Mouse (Mus musculus): ENCODE results near the gene Pga5. TPM values are rescaled to one million over a fixed set of nuclear protein-coding genes. Genes with fewer than 3 reads are reported as not detected.

The Pga5 gene
- total RNA-seq, 2 experiments from 2014 or later: not detected

DNA sequence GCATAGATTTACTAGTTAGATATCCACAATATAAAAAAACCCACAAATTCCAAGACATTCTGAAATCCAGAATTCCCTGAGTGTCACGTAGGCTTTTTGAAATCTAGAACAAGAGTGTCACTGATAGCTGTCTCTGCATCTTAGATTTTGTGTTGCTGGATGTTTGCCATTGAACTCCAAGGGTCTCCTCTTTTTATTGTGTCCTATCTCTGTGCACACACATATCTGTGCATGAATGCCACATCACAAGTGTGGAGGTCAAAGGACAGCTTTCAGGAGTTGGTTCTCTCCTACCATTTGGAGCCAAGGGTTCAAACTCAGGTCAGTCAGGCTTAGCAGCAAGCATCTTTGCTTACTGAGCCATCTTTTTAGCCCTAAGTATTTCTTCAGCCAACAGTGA is 30.0 kb upstream of the Pga5 start:
- no peak for DNase-seq (ENCODE audit: low spot score in 2 of 2)
- intact Hi-C loops (cut with DNase I): no loop called here

DNA sequence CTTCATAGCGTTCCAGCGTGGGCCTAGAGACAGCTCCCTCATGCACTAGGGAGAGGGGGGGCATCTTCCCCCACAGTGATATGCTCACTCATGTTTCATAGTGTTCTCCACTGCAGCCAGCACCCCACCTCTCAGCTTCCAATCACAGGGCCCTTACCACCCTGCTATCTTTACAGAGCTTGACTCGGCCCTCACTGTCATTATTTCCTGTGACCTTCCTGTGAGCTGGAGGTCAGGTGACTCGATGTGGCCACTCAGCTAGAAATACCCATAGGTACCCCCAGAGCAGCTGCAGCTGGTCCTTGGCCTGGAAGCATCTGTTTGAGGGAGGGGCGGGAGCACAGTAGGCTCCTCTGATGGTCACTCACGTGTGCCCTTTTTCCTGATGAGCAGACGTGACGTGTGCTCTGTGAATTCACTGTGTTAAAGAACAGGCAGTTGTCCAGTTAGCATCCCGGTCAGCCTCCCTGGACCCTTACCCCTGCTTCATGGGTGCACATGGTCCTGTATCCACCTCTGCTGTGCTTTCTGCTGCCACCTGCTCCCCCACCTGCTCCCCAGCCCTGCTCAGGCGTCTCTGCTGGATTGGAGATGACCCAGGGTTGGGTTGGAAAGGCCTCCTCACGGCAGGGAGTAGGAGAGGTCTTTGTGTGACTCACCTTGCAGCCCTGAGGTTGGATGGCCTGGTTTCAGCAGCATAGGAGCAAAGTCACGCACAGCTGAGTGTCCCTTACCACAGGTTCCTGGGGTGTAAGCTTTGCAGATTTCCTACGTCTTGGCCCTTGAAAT is 29.4 kb upstream of the Pga5 start:
- intact Hi-C loops (cut with DNase I): no loop called here
- no peak for DNase-seq (ENCODE audit: low spot score in 2 of 2)

DNA sequence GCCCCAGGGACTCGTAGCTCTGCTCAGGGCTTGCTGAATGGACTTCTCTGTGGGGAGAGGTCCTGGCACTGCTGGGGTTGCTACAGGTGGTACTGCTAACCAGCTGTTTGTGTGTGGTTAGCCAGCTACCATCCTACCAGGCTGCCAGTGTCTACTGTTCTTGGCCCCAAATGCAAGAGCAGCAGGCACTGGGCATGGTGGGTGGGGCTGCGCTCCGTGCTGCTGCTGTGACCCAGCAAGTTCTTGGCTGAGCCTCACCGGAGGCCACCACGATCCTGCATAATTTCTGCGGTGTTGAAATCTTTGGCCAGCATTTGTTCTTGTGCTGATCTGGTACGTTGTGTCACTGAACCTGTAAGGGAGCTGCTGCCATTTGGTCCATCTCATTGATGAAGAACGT is 25.6 kb upstream of the Pga5 start:
- intact Hi-C loops (cut with DNase I): no loop called here
- no peak for DNase-seq (ENCODE audit: low spot score in 2 of 2)

DNA sequence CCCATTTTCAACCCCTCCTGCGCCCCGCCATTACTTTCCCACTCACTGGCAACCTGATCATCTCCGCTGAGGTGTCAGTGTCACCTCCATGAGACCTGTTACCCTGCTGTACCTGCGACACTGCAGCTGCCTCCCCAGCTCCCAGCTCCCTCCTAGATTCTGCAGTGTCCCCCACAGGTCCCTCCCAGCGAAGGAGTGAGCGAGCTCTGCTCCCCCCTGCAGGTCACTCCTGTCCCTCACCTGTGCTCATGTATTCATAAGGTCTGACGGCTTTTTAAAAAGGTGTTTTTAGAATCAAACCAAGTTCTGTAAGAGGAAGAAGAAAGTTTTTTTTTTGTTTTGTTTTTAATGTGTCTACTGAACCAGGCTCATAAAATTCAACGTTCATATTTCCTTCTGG is 24.3 kb upstream of the Pga5 start:
- intact Hi-C loops (cut with DNase I): no loop called here
- DNase-seq (ENCODE audit: low spot score in 2 of 2): no peak

DNA sequence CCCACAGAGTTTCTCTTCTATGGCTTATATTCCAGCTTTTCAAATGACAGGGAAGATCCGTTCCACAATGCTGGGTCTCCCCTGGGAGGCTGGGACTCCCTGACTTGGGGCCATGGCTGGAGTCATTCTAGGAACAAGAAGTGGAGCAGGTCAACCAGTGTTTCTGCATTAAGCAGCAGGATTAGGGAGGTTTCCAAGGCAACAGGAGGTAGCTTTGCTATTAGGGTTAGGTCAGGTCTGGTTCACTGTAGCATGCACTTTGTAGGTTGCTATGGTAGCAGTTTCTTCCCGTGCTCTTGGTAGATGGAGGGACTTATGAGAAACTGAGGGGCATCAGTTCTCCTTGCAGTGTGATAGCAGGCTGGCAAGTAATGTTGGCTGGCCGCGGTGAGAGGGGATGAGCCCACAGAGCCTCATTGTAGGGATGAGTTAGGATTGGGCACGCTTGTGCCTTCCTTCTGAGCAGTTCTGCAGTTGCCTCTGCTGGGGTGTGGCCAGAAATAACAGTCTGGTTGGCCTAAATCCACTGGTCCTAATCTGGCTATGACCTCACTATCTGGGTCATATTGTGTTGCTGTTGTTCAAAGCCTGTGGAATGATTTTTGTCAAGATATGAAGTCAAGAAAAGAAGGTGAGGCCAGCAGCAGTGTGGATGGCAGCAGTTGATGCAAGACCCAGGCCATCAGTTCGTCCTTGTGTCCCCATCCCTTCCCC is 23.3 kb upstream of the Pga5 start:
- DNase-seq (ENCODE audit: low spot score in 2 of 2): no peak
- intact Hi-C loops (cut with DNase I): no loop called here

DNA sequence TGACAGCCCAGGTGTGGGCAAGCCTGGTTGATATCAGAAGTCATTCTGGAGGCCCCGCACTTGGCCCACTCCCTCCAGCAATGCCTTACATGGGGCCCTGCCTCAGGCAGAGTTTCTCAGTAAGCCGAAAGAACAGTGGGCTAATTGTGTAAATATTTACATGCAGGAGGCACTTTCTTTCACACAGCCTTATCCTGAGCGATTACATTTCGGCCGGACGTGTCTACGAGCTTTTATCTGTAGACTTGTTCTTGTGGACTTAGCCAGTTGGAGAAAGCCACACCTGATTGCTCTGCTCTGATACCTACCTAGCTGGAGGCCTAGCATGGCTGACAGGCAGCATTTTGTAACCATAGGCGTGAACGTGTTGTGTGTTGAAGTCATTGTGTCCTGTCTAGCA is 22.0 kb upstream of the Pga5 start:
- no peak for DNase-seq (ENCODE audit: low spot score in 2 of 2)
- intact Hi-C loops (cut with DNase I): no loop called here

DNA sequence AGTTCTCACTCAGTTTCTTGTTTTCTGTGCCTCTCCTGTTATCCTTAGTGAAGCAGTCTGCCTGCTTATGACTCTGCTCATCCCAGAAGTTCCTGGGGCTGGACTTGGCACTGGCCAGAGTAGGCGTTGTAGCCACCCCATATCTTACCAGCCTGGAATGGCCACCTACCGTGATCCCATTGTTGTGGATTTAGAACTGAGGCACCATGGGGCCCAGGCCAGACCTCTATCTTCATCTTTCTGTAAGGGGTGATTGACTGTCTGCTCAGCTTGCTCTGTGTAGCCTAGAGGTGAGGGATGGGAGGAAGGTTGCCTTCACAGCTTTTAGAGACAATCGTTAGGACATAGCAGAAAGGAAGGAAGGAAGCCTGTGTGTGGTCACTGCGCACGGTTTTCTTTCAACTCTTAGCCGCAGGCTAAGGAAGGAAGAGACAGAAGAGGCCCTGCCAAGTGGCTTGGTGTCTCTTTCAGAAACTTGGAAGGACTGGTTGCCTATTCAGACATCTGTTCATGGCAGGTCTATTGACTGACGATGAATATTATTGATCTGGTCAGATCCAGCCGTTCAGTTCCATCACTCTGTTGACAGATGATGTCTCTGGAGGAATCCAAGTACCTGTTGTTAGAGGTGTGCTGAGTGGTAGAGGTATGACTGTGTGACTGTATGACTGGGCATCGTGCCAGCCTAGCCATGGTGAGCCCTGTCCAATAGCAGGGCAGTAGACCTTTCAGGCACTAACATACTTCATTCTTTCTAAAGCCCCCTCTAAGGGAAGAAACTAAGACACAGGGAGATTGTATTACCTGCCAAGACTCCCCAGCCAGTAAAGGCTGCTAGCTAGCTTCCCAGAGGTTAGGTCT is 20.5 kb upstream of the Pga5 start:
- intact Hi-C loops (cut with DNase I): no loop called here
- no peak for DNase-seq (ENCODE audit: low spot score in 2 of 2)

DNA sequence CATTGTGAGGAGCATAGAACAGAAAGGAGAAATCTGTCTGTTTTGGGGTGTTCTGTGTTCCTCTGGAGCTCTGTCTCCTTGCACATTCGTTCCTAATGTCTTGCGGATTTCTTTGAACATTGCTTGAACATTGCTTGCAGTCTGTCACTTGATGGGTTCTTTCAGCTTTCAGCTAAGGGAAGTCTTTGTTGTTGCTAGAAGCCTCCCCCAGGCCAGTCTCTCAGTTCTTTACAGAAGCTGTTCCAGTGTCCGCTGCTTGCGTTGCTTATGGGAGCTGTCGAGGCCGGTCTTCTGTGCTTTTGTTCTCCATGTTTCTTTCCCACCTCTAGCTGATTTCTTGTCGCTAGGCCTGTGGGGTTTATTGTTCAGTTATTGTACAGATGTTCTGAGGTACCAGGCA is 17.9 kb upstream of the Pga5 start:
- intact Hi-C loops (cut with DNase I): no loop called here
- DNase-seq (ENCODE audit: low spot score in 2 of 2): no peak

DNA sequence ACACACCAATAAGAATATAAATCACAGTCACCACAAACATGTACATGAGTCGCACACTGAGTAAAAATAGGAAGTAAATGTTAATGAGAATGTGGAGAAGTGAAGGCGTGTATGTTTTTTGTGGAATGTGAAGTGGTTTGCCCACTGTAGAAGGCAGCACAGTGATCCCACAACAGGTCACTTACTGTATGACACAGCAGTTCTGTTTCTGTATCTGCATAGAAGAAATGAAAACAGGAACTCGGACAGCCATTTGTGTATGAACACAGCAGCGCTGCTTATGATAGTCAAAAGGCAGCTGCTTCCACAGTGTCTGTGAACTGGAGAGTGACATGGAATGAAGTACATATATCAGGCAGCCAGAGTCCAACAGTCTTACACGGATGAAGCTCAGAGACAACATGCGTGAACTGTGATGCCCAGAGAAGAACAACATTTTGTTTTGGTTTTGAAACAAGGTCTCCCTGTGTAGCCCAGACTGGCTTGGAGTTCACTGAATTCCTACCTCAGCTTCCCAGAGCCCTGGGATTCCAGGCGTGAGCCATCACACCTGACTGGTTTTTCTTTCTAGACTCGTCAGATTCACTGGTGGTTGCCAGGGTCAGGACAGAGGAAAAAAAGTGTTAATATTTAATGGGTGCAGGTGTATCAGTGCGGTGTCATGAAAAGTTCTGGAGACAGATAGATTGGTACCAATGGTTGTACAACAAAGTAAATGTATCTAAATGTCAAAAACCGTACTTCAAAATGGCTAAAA is 16.2 kb upstream of the Pga5 start:
- DNase-seq (ENCODE audit: low spot score in 2 of 2): no peak
- intact Hi-C loops (cut with DNase I): no loop called here

DNA sequence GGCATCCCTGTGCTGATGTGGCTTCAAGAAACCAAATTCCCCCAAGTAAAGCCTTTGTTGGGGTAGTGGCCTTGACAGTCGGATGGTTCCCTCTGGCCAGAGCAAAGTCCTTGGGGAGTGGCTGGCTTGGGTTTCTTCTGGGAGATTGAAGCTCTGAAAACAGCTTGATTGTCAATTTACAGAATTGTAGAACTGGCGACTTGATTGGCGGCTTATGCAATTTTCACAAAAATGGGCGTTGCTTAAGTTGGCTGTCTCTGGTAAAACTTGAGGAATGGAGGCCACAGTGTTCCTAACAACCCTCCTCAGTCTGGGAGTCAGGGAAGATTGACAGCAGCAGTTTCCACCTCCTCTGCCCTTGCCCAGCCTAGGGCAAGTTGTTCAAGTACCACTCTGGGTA is 14.5 kb upstream of the Pga5 start:
- intact Hi-C loops (cut with DNase I): no loop called here

DNA sequence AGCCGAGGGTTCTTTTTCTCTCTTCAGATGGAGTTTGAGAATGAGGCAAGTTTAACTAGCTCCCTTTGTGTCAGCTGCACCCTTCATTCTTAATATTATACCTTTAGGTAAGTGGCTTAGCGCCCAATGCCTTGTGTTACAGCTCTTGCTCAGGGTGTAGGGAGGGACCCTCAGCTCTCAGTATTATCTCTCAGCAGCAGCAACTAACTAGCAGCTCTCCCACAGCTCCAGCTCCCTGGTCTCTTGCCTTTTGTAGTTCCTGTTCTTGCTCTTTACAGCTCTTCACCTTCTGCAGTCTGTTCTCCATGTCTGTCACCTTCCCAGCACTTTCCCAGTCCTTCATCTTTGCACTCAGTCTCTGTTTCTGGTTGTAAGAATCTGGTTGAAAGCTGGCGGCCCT is 13.8 kb upstream of the Pga5 start:
- intact Hi-C loops (cut with DNase I): no loop called here
- no peak for DNase-seq (ENCODE audit: low spot score in 2 of 2)

More for the DNA sequence above, 14.5 kb upstream of the Pga5 start:
- no peak for DNase-seq (ENCODE audit: low spot score in 2 of 2)

DNA sequence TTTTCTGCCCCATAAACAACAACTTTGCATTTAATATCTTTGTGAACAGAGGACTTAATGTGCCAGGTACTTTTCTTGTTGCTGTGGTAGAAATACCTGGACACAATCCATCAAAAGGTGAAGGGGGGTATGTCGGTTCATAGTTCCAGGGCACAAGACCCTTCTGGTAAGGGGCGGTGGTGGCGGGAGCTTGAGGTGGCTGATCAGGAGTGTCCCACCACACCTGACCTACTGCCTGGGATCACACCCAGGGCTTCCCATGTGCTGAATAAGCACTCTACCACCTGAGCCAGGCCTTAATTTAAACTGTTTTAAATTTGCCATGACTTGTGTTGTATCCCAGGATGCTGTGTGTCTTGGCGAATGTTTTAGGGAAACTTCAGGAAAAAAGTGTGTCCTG is 13.2 kb upstream of the Pga5 start:
- DNase-seq (ENCODE audit: low spot score in 2 of 2): no peak
- intact Hi-C loops (cut with DNase I): no loop called here

DNA sequence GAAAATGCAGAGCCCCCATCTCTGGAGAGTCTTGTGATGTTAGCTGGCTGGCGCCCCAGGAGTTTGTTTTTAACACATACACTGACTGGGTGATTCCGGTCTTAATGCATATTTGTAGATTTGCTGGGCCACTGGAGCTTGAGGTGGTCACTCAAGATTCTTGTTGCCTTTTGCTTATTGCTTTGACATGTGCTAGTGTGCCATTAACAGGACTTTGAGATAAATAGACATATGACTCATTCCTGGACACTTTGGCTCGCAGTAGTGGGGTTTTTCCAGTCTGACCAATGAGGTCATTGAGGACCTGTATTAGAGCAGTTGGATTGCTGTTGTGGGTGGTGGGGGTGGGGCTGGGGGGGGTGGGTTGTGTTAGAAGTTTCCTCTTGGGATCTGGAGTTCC is 12.5 kb upstream of the Pga5 start:
- no peak for DNase-seq (ENCODE audit: low spot score in 2 of 2)
- intact Hi-C loops (cut with DNase I): no loop called here

DNA sequence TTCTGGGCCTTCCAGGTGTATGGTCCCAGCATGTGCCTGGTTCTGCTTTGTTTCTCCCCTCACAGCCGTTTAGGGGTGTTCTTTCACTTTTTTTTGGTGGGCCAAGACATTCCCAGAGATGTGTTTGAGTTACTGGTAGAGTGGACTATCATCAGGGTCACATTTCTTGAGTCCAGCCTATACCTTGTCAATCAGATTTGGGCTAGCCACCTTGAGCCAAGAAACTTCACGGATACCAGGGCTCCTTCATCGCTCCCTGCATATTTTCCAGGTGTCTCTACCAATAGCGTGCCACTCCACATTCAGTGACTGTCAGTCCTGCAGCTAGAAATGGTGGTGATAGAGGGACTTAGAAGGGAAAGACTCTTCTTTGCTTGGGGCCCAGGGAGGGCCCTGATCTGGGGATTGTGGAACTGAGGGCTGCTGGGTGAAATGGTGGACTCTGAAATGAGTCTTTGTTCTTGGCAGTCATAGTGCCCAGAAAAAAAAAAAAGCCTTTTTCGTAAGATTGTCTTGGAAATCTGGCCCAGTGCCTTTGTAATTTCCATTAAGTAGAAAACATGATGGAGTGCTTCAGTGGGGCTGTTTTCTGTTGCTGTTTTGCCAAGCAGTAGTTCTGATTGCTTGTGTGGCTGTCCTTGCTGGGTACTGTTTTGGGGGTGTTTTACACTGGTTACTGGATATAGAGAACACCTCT is 11.7 kb upstream of the Pga5 start:
- intact Hi-C loops (cut with DNase I): loop anchor here (1.0 kb wide), 1 partner anchor 20 kb away; no protein-coding TSS in a partner anchor
- no peak for DNase-seq (ENCODE audit: low spot score in 2 of 2)

DNA sequence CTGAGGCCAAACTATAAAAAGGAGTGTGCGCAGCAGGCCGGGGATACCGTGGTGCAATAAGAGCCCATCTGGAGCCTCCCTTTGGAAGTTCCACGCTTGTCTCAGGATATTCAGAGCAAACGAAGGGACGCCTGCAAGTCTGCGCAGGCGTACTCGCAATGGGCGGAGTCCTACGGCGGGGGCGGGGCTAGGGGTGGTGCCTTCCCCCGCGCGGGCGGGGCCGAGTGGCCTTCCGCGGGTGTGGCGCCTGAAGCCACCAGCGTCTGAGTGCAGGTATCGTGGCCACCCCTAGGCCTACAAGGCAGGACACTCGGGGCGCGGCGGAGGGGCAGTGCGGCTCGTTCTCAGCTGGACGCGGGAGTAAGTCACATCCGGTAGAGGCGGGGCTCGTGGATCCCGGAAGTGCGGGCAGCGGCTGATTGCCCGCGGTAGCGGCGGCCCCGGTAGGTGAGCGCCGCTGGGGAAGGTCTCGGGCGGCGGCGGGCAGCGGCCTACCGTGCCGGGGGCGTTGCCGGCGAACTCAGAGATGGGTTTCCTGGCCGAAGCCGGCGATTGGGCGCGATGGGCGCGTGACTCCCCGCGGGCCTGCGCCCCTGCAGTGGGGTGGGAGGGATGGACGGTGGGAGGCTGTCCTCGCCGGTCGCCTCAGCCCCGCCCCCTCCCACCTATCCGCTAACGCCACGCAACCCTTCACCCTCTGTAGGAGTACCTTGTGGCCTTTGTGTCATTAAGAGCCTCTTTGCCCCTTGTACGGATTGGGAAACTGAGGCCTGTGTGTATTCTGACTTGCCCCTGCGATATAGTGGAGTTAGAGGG is 10.9 kb upstream of the Pga5 start, which contains the start of gene Vps37c:
Gene Vps37c, plus strand, starts transcription at position 199 of the 816 bp plus-strand sequence.
- intact Hi-C loops (cut with DNase I): loop anchor here (1.0 kb wide), 1 partner anchor 21 kb away; no protein-coding TSS in a partner anchor
- peak; percentile 91 to 95 for DNase-seq (ENCODE audit: low spot score in 2 of 2)

DNA sequence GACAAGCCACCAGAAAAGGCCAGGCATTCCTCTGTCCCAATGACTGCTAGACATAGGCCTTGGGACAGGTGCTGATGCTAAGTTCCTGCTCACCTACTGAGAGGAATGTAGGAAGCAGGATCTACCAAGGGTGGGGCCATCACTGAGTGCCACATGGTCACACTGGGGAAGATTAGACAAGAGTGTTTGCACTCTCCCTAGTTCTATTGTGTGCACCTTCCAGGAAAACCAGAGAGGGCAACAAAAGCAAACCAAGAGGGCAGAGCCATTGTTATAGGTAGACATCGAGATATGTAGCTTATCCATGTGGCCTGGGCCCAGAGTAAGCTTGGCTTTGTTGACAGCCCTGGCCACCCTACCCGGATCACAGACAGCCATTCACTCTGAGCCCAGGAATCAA is 7.9 kb upstream of the Pga5 start:
- DNase-seq (ENCODE audit: low spot score in 2 of 2): no peak
- intact Hi-C loops (cut with DNase I): no loop called here

DNA sequence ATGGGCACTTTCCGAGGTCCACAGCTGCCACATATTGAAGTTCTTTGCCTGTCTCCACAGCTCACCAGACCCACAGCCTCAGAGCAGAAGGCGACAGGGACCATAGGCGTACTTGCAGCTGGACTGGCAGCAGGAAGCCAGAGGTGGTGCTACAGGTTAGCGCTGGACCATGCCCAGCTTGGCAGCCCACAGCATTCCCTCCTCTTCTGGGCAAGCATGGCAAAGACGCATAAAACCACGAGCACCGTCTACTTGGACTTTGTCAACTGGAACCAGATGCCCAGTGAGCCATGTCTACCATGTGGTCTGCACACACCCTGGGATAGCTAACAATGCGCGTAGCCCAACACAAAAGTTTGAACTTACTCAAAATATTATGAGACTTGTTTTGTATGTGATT is 7.2 kb upstream of the Pga5 start:
- intact Hi-C loops (cut with DNase I): no loop called here
- DNase-seq (ENCODE audit: low spot score in 2 of 2): no peak

DNA sequence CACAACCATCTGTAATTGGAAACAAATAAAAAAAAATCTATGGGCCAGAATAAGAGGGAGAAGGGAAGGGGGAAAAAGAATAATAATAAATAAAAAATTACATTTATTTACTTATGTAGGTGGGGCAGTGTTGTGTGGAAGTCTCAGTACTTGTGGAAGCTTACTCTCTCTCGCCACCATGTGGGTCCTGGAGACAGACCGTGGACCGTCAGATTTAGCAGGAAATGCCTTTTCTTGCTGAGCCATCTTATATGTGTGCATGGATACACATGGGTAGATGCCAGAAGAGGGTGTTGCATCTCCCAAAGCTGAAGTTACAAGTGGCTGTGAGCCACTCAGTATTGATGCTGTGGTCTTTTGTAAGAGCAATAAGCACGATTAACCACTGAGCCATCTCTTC is 3.7 kb upstream of the Pga5 start:
- intact Hi-C loops (cut with DNase I): no loop called here
- DNase-seq (ENCODE audit: low spot score in 2 of 2): no peak

All from left cerebral cortex, postnatal 25 days (tissue).